Mouse (Mus musculus): ENCODE data around the gene Klhdc3.

- TF ChIP-seq POLR2A (IDR thresholded peaks at IDR 0.05; ENCODE audit: extremely low read depth, insufficient read depth, low read length): no peak
- no peak for TF ChIP-seq CTCF (IDR thresholded peaks at IDR 0.05; ENCODE audit: extremely low read depth, insufficient read depth, low read length)
Observed at GRCm38 (mm10) chr17:46698515-46698914, 17.8 kb upstream of the Klhdc3 start.

Data from cortical plate, adult 2 months (tissue).